Mouse (Mus musculus) telencephalon, adult 2 months (tissue): ENCODE results near the gene Acox1.

Experiments used
- DNase-seq: peaks from one replicate; pipeline ENCODE4 v3.0.0-alpha.2; 2011; ENCODE audit warnings: low read depth, low spot score

Gene Acox1

DNA sequence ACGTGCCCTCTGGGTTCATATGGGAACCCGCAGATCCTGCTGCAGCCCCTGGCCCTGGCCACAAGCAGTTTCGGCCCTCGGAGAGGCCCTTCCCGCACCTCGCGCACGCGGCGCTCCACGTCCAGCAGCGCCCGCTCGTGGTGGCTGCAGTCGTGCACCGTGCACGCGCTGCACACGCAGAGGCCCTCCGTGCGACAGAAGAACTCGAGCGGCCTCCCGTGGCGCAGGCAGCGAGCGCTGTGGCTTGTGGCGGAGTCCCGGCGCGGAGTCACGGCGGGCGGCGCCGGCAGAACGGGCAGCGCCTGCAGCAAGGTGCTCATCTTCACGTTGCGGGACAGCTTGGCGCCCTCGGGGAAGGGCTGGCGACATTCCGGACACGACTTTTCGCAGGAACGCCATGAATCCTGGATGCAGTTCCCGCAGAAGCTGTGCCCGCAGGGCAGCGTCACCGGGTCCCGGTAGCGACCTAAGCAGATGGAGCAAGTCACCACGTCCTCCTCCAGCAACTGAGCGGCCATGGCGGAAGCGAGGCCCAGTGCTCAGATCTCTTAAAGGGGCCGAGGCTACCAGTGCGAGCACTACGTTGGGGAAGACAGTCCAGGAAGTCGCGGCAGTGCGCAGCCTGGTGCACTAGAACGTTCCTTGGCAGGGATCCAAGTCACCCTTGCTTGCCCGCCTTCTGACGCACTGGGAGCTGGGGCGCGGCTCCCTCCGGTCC is 68.2 kb downstream of the Acox1 start, which contains the start of gene Trim65:
Trim65 (minus strand) TSS at position 641 of the 718 bp plus-strand sequence.
- DNase-seq = peak; percentile 77

DNA sequence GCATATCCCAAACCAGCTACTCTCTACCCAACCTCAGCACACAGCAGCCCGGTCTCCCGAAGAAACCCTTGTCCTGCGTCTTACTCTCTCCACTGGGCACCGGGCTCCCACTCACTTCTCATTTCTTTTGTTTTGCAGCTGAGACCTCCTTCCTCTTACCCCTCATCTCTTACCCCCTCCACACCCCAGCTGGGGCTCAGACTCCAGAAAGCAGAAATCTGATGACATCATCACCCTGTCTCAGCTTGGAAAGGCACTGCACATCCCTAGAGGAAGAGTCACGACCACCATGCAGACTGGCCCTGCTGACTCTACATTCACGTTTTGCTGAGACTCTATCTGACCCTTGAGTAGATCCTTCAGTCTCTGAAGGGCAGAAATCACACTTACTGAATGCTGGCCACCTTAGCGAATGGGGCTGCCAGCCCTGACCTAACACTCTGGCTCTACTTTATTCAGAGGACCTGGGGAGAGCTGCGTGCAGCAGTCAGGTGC is 68.8 kb downstream of the Acox1 start:
- no peak for DNase-seq

DNA sequence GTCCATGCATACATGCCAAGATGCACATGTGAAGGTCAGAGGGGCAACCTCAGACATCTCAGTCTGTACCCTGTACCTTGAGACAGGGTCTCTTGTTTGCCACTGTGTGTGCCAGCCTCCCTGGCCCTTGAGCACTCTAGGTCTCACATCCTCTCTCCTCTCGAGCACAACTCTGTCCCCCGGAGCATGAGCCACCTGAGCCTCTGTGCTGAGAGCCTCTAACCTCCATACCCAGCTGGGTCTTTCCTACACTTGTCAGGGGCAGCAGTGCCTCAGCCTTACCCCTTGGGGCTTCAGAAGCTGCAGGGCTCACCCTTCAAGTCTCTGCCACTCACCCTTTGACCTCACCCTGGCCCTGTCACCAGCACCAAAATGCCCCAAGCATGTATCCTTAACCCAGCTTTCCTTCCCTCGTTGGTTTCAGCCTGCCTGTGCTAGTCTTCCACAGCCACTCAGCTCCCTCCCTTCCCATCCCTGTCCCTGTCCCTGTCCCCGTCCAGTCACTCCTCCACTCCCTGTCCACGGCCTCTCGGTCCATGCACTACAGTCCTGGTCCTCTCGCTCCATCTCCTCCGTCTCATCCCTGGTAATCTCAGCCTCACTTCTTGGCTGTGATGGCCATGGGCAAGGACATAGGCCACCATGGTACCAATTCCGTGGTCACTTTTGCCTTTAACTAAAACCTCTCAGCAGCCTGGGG is 69.6 kb downstream of the Acox1 start:
- no peak for DNase-seq

DNA sequence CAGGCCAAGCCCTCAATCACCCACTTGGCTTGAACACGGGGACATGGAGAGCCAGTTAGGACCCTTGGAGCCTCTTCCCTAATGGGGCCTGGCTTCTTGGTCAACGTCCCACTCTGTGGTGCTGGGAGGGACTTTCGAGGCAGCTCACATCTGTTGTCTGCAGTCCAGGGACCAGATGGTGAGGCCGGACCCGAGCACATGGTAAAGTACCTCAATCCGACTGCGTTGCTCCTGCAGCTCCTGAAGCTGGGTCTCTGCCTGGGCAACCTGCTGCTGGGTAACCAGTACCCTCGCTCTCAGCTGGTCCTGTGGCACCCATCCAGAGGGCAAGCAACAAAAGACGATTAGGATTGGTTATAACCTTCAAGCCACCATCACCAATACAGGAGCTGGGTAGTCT is 70.9 kb downstream of the Acox1 start:
- DNase-seq = no peak

DNA sequence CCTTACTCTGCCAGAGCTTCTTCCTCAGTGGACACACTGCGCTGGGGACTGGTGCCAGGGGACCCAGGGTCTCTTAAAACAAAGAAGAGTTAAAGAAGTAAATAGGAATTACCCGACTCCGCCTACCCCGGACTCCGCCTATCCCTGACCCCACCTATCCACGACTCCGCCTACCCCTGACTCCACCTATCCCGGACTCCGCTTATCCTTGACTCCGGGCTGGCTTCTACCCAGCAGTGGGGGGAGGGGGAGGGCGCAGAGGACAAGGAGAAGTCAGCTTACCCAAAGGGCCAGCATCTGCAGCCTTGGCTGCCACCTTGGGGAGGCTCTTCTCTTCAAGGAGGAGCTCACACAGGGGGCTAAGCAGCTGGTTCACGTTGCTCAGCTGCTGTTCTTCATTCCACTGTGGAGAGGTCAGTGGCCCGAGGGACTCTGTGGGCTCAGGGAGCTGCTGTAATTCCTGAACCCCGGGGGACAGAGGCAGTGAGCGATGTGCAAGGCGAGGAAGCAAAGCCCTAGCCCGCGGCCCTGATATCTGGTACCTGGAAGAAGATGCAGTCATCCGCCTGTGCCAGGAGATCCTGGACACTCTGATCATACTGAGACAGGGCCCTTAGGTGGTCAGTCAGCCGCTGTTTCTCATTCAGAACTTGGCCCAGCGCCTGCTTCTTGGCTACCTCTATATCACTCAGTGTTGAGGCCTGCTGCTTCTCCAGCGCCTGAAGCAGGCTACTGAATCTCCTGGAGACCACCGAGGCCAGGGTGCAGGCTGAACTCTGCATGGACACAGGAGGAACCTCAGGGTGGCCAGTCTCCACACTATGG is 71.5 kb downstream of the Acox1 start, which contains the start of gene Trim47:
Trim47 (minus strand) TSS at position 55 of the 825 bp plus-strand sequence.
- no peak for DNase-seq

DNA sequence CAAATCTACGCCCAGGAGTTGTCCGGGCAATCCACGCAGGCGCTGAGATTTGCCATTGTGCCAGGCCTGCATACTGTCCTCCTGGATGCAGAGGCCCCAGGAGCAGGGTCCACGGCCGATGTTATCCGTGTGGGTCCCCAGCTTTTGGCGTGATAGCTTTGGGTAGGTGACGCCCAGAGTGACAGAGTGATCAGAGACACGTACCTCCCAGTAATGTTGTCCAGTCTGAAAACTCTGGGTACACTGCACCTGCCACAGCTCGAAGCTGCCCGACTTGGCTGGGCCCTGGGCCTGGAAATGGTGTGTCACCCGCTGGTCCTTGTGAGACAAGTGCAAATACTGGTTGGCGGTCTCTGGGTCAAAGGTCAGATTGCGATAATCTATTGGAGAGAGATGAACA is 72.6 kb downstream of the Acox1 start:
- DNase-seq = no peak
